Mouse (Mus musculus) midbrain, embryonic 14.5 days (tissue): Measurements from ENCODE around the gene P2rx3. TPM values are rescaled to one million over a fixed set of nuclear protein-coding genes. Genes with fewer than 3 reads are reported as not detected.
A peak's percentile ranks its signal among the peaks of the same experiment; 100 is the strongest.

Source experiments
- ATAC-seq: fragments of 200-750 bp; cut with Nextera tagmentation; 2 replicates; pipeline ENCODE4 v1.8.0; 2017; ENCODE audit warnings: moderate number of reproducible peaks, moderate library complexity; ENCODE audit not compliant: low FRiP score, low TSS enrichment
- DNase-seq: peaks from one replicate; pipeline ENCODE4 v3.0.0-alpha.2; 2015
- H3K27ac ChIP-seq: fragments of 300-500 bp; sonication (generic); replicated peaks from 2 replicates; pipeline ENCODE4 v1.5.1; 2014; ENCODE audit warnings: mild to moderate bottlenecking, low read depth, low read length, moderate library complexity
- H3K27me3 ChIP-seq: fragments of 300-500 bp; sonication (generic); 2 replicates; pipeline ENCODE4 v1.6.1; 2014; ENCODE audit warnings: low read length, control low read depth, mixed read lengths; ENCODE audit not compliant: control insufficient read depth, insufficient read depth
- H3K36me3 ChIP-seq: fragments of 300-500 bp; sonication (generic); 2 replicates; pipeline ENCODE4 v1.6.1; 2014; ENCODE audit warnings: low read length, control low read depth; ENCODE audit not compliant: control insufficient read depth, insufficient read depth
- H3K4me1 ChIP-seq: fragments of 300-500 bp; sonication (generic); 2 replicates; pipeline ENCODE4 v1.6.1; 2014; ENCODE audit warnings: mild to moderate bottlenecking, antibody characterized with exemption, low read length, control low read depth; ENCODE audit not compliant: control insufficient read depth, insufficient read depth
- H3K4me2 ChIP-seq: fragments of 300-500 bp; sonication (generic); 2 replicates; pipeline ENCODE4 v1.6.1; 2014; ENCODE audit warnings: mild to moderate bottlenecking, low read length, moderate library complexity
- H3K4me3 ChIP-seq: fragments of 300-500 bp; sonication (generic); replicated peaks from 2 replicates; pipeline ENCODE4 v1.5.1; 2014; ENCODE audit warnings: low read depth, low read length
- H3K9ac ChIP-seq: fragments of 300-500 bp; sonication (generic); replicated peaks from 2 replicates; pipeline ENCODE4 v1.6.1; 2014; ENCODE audit warnings: mild to moderate bottlenecking, low read length, moderate library complexity
- H3K9me3 ChIP-seq: fragments of 300-500 bp; sonication (generic); 2 replicates; pipeline ENCODE4 v1.6.1; 2016; ENCODE audit warnings: low read length, control low read depth, mixed read lengths; ENCODE audit not compliant: control insufficient read depth
- WGBS: fragments of 180-500 bp; shearing (Covaris S2); extraction: QIAGEN DNeasy Blood & Tissue Kit; methylation state at CpG from one replicate; pipeline ENCODE4 v1.1.7; 2014; 5-methylcytosine and 5-hydroxymethylcytosine counted together
- polyA plus RNA-seq: library from polyadenylated mRNA; unstranded; fragments of >200 nt; fragmentation: Nextera tagmentation; extraction: Ambion mirVana; gene quantifications from 2 replicates; pipeline ENCODE4 v1.2.1, GENCODE M21; 2014

The P2rx3 gene
- polyA plus RNA-seq, 1 experiment from 2014 or later, result 0.91 TPM

- H3K27ac ChIP-seq, result peak overlapping the region; percentile 92
- ATAC-seq (peak; percentile 73), DNase-seq (peak; percentile 78)
- H3K27me3 ChIP-seq, result no peaks in the 10 kb centered on the region
- peaks cover 58% of the 10 kb centered on the region for H3K36me3 ChIP-seq
- H3K4me2 ChIP-seq, result peak overlapping the region; percentile 67
- H3K4me1 ChIP-seq, result peaks cover 33% of the 10 kb centered on the region
- H3K9me3 ChIP-seq, result no peaks in the 10 kb centered on the region
- under 1% methylated on average over 43 of the region's 44 CpGs for WGBS
- H3K9ac ChIP-seq, result peak overlapping the region; percentile 75
- peak overlapping the region; percentile 70 for H3K4me3 ChIP-seq
Measured at GRCm38 (mm10) chr2:85048168-85048751, 11.0 kb upstream of the P2rx3 start.

- H3K9ac ChIP-seq, result peak within 1 kb of the TSS; percentile 75
- no peaks in the 10 kb centered on the region for H3K27me3 ChIP-seq
- peaks cover 33% of the 10 kb centered on the region for H3K4me1 ChIP-seq
- H3K27ac ChIP-seq, result peak within 1 kb of the TSS; percentile 92
- H3K36me3 ChIP-seq, result peaks cover 59% of the 10 kb centered on the region
- DNase-seq (peak; percentile 95), ATAC-seq (peak; percentile 88)
- under 1% methylated on average over 42 of the region's 42 CpGs for WGBS
- peak within 1 kb of the TSS; percentile 70 for H3K4me3 ChIP-seq
- H3K9me3 ChIP-seq, result no peaks in the 10 kb centered on the region
- peak within 1 kb of the TSS; percentile 67 for H3K4me2 ChIP-seq
Measured at GRCm38 (mm10) chr2:85047596-85048167, 10.4 kb upstream of the P2rx3 start, which contains the start of gene Tnks1bp1. Gene Tnks1bp1 (plus strand): TSS chr2:85048022.

GRCm38 (mm10) chr2:85047081-85047480, 9.8 kb upstream of the P2rx3 start:
- Histone ChIP-seq H3K9ac (peak overlapping the region; percentile 75), H3K9me3 (no peaks in the 10 kb centered on the region), H3K27ac (peak overlapping the region; percentile 92; the same call in 1 of the 2 replicates), H3K36me3 (peaks cover 59% of the 10 kb centered on the region), H3K4me3 (peak overlapping the region; percentile 70), H3K4me2 (peak overlapping the region; percentile 67), H3K4me1 (peaks cover 33% of the 10 kb centered on the region), H3K27me3 (no peaks in the 10 kb centered on the region)
- no peak for ATAC-seq
- no peak for DNase-seq
- WGBS, result 59% methylated on average over 10 of the region's 10 CpGs

GRCm38 (mm10) chr2:85046222-85046621, 9.0 kb upstream of the P2rx3 start:
- Histone ChIP-seq H3K36me3 (peaks cover 60% of the 10 kb centered on the region), H3K27me3 (no peaks in the 10 kb centered on the region), H3K4me3 (no peak overlapping the region), H3K9ac (no peak overlapping the region), H3K4me1 (peaks cover 33% of the 10 kb centered on the region), H3K4me2 (no peak overlapping the region), H3K27ac (no peak overlapping the region), H3K9me3 (no peaks in the 10 kb centered on the region)
- 86% methylated on average over 8 of the region's 8 CpGs for WGBS
- DNase-seq (no peak), ATAC-seq (no peak)

- Histone ChIP-seq H3K4me2 (no peak overlapping the region), H3K9me3 (no peaks in the 10 kb centered on the region), H3K4me1 (peaks cover 9% of the 10 kb centered on the region), H3K27ac (no peak overlapping the region), H3K36me3 (peaks cover 82% of the 10 kb centered on the region), H3K9ac (no peak overlapping the region), H3K4me3 (no peak overlapping the region), H3K27me3 (no peaks in the 10 kb centered on the region)
- no peak for DNase-seq
- 93% methylated on average over 7 of the region's 7 CpGs for WGBS
- ATAC-seq, result no peak
Measured at GRCm38 (mm10) chr2:85043623-85044022, 6.4 kb upstream of the P2rx3 start.

- H3K4me2 ChIP-seq, result peak overlapping the region; percentile 85
- DNase-seq, result no peak
- 72% methylated on average over 13 of the region's 13 CpGs for WGBS
- ATAC-seq, result no peak
- H3K36me3 ChIP-seq, result peaks cover 43% of the 10 kb centered on the region
- no peaks in the 10 kb centered on the region for H3K27me3 ChIP-seq
- H3K4me1 ChIP-seq, result peaks cover 11% of the 10 kb centered on the region
- H3K9ac ChIP-seq, result peak overlapping the region; percentile 91
- H3K27ac ChIP-seq, result no peak overlapping the region
- no peaks in the 10 kb centered on the region for H3K9me3 ChIP-seq
- H3K4me3 ChIP-seq, result peak overlapping the region; percentile 77
Measured at GRCm38 (mm10) chr2:85038336-85038735, 1.1 kb upstream of the P2rx3 start.

- Histone ChIP-seq H3K9ac (peak overlapping the region; percentile 91), H3K4me3 (peak overlapping the region; percentile 77), H3K36me3 (peaks cover 26% of the 10 kb centered on the region), H3K9me3 (no peaks in the 10 kb centered on the region), H3K27me3 (no peaks in the 10 kb centered on the region), H3K27ac (peak overlapping the region; percentile 74; the same call in 1 of the 2 replicates), H3K4me2 (peak overlapping the region; percentile 72), H3K4me1 (peaks cover 11% of the 10 kb centered on the region)
- ATAC-seq, result peak; percentile 19; the same call in 1 of the 2 replicates
- no peak for DNase-seq
- 11% methylated on average over 11 of the region's 11 CpGs for WGBS
Measured at GRCm38 (mm10) chr2:85036507-85037046, 685 bp downstream of the P2rx3 start.

GRCm38 (mm10) chr2:85034169-85034568, 3.1 kb downstream of the P2rx3 start:
- DNase-seq, result no peak
- WGBS, result 83% methylated on average over 7 of the region's 7 CpGs
- H3K27me3 ChIP-seq, result no peaks in the 10 kb centered on the region
- no peak overlapping the region for H3K4me3 ChIP-seq
- no peak for ATAC-seq
- H3K4me2 ChIP-seq, result no peak overlapping the region
- peaks cover 2% of the 10 kb centered on the region; the same call in 1 of the 2 replicates for H3K36me3 ChIP-seq
- no peaks in the 10 kb centered on the region for H3K9me3 ChIP-seq
- no peak overlapping the region for H3K9ac ChIP-seq
- peaks cover 11% of the 10 kb centered on the region for H3K4me1 ChIP-seq
- H3K27ac ChIP-seq, result no peak overlapping the region
